Mouse (Mus musculus) spleen, adult 2 months (tissue): ENCODE results near the gene Chd8.

Experiments
- CTCF ChIP-seq: fragments of 200-500 bp; IDR thresholded peaks from 2 replicates; pipeline ENCODE4 v1.5.1; 2011; ENCODE audit warnings: mild to moderate bottlenecking, inconsistent platforms; ENCODE audit not compliant: insufficient read depth, insufficient read length, insufficient replicate concordance; ENCODE audit errors: extremely low read depth
- POLR2A ChIP-seq: fragments of 200-500 bp; IDR thresholded peaks from 2 replicates; pipeline ENCODE4 v1.6.1; 2011; ENCODE audit warnings: low read depth, low read length, inconsistent platforms

DNA sequence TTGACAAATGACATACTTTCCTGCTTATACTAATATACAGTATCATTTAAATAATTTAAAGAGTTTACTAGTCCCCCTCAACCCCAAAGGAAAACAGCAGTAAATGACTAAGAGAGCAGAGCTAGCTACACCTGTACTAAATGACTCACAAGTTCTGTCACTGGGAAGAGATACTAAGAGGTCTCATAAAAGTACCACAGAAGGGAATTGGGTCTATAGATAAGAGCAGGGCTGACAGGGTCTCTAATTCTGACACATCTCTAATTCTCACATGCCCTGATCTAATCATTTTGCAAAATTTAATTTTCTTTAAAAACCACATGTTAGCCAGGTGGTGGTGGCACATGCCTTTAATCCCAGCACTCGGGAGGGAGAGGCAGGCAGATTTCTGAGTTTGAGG, 68.8 kb downstream of the Chd8 start:
- TF ChIP-seq CTCF = no peak
- no peak for TF ChIP-seq POLR2A
